Mouse (Mus musculus) liver, postnatal 0 days (tissue): Measurements from ENCODE around the gene Fbll1. TPM values are rescaled to one million over a fixed set of nuclear protein-coding genes. Genes with fewer than 3 reads are reported as not detected.

Source experiments
- ATAC-seq: fragments of 200-750 bp; cut with Nextera tagmentation; 2 replicates; pipeline ENCODE4 v1.8.0; 2017; ENCODE audit warnings: mild to moderate bottlenecking, moderate library complexity
- DNase-seq: peaks from one replicate; pipeline ENCODE4 v3.0.0-alpha.2; 2016
- H3K27ac ChIP-seq: fragments of 300-500 bp; sonication (generic); 2 replicates; pipeline ENCODE4 v1.5.1; 2014; ENCODE audit warnings: antibody characterized with exemption, moderate library complexity, mild to moderate bottlenecking, low read depth
- H3K27me3 ChIP-seq: fragments of 300-500 bp; sonication (generic); 2 replicates; pipeline ENCODE4 v1.6.1; 2014; ENCODE audit warnings: low read length, control low read depth, mixed read lengths; ENCODE audit not compliant: insufficient read depth
- H3K36me3 ChIP-seq: fragments of 300-500 bp; sonication (generic); replicated peaks from 2 replicates; pipeline ENCODE4 v1.6.1; 2014; ENCODE audit warnings: mild to moderate bottlenecking, control low read depth, low read length, moderate library complexity, mixed read lengths; ENCODE audit not compliant: insufficient read depth
- H3K4me1 ChIP-seq: fragments of 300-500 bp; sonication (generic); 2 replicates; pipeline ENCODE4 v1.6.1; 2014; ENCODE audit warnings: antibody characterized with exemption, mild to moderate bottlenecking, control low read depth; ENCODE audit not compliant: insufficient read depth
- H3K4me2 ChIP-seq: fragments of 300-500 bp; sonication (generic); 2 replicates; pipeline ENCODE4 v1.6.1; 2014; ENCODE audit warnings: low read depth, mild to moderate bottlenecking, low read length, moderate library complexity, mixed read lengths
- H3K4me3 ChIP-seq: fragments of 300-500 bp; sonication (generic); 2 replicates; pipeline ENCODE4 v1.5.1; 2014; ENCODE audit warnings: low read depth, low read length
- H3K9ac ChIP-seq: fragments of 300-500 bp; sonication (generic); replicated peaks from 2 replicates; pipeline ENCODE4 v1.6.1; 2014; ENCODE audit warnings: mild to moderate bottlenecking, moderate library complexity
- H3K9me3 ChIP-seq: fragments of 300-500 bp; sonication (generic); 2 replicates; pipeline ENCODE4 v1.6.1; 2016; ENCODE audit warnings: mild to moderate bottlenecking, control low read depth, low read length, mixed read lengths
- CTCF ChIP-seq: sonication (generic); IDR thresholded peaks from 2 replicates; pipeline ENCODE4 v1.5.1; 2016; ENCODE audit warnings: antibody characterized with exemption, low read depth
- EP300 ChIP-seq: IDR thresholded peaks from 2 replicates; pipeline ENCODE4 v1.6.1; 2016; ENCODE audit warnings: antibody characterized with exemption, low read depth, mild to moderate bottlenecking
- WGBS: fragments of 180-500 bp; shearing (Covaris S2); extraction: QIAGEN DNeasy Blood & Tissue Kit; methylation state at CpG from one replicate; pipeline ENCODE4 v1.1.7; 2014; ENCODE audit not compliant: insufficient replicate concordance; 5-methylcytosine and 5-hydroxymethylcytosine counted together
- polyA plus RNA-seq: library from polyadenylated mRNA; unstranded; fragments of >200 nt; fragmentation: Nextera tagmentation; extraction: Ambion mirVana; gene quantifications from 2 replicates; pipeline ENCODE4 v1.2.1, GENCODE M21; 2015

Gene Fbll1
- polyA plus RNA-seq, 1 experiment from 2014 or later = not detected

- WGBS = 92% methylated on average over 3 of the region's 3 CpGs
- ATAC-seq = no peak
- H3K36me3 ChIP-seq = peaks cover 27% of the 10 kb centered on the region
Observed at GRCm38 (mm10) chr11:35775606-35776005, 23.1 kb downstream of the Fbll1 start.

GRCm38 (mm10) chr11:35770741-35771504, 27.8 kb downstream of the Fbll1 start:
- ATAC-seq (no peak), DNase-seq (no peak)
- H3K9ac ChIP-seq = peak overlapping the region; percentile 86
- peak overlapping the region; percentile 71 for H3K4me3 ChIP-seq
- H3K4me2 ChIP-seq = peak overlapping the region; percentile 83
- 37% methylated on average over 9 of the region's 9 CpGs for WGBS
- H3K36me3 ChIP-seq = 0 out of 2 replicates have a peak, but pooled peaks cover 2% of the 10 kb centered on the region
- peaks cover 26% of the 10 kb centered on the region for H3K4me1 ChIP-seq
- no peaks in the 10 kb centered on the region for H3K9me3 ChIP-seq
- H3K27me3 ChIP-seq = no peaks in the 10 kb centered on the region
- TF ChIP-seq EP300 (no peak), CTCF (no peak)
- peak overlapping the region; percentile 89; the same call in 1 of the 2 replicates for H3K27ac ChIP-seq

More at GRCm38 (mm10) chr11:35775606-35776005, 23.1 kb downstream of the Fbll1 start:
- H3K9ac ChIP-seq = no peak overlapping the region
- DNase-seq = no peak
- H3K4me1 ChIP-seq = peaks cover 12% of the 10 kb centered on the region
- no peaks in the 10 kb centered on the region for H3K9me3 ChIP-seq
- H3K4me3 ChIP-seq = no peak overlapping the region
- H3K27me3 ChIP-seq = no peaks in the 10 kb centered on the region
- no peak for TF ChIP-seq CTCF
- no peak for TF ChIP-seq EP300
- H3K4me2 ChIP-seq = no peak overlapping the region
- no peak overlapping the region for H3K27ac ChIP-seq

GRCm38 (mm10) chr11:35769746-35770437, 28.8 kb downstream of the Fbll1 start:
- peak overlapping the region; percentile 71 for H3K4me3 ChIP-seq
- no peaks in the 10 kb centered on the region for H3K27me3 ChIP-seq
- no peak for DNase-seq
- TF ChIP-seq CTCF (no peak), EP300 (no peak)
- H3K9ac ChIP-seq = peak overlapping the region; percentile 86
- 0 out of 2 replicates have a peak, but pooled peaks cover 2% of the 10 kb centered on the region for H3K36me3 ChIP-seq
- H3K9me3 ChIP-seq = no peaks in the 10 kb centered on the region
- H3K27ac ChIP-seq = peak overlapping the region; percentile 89
- WGBS = under 1% methylated on average over 26 of the region's 41 CpGs
- H3K4me2 ChIP-seq = peak overlapping the region; percentile 83
- peaks cover 26% of the 10 kb centered on the region for H3K4me1 ChIP-seq
- ATAC-seq = peak; percentile 91

GRCm38 (mm10) chr11:35769188-35769745, 29.4 kb downstream of the Fbll1 start, which contains the start of gene Pank3:
Gene Pank3, plus strand, starts transcription at chr11:35769484.
- DNase-seq (peak; percentile 93), ATAC-seq (peak; percentile 98)
- under 1% methylated on average over 38 of the region's 50 CpGs for WGBS
- Histone ChIP-seq H3K9me3 (no peaks in the 10 kb centered on the region), H3K9ac (peak within 1 kb of the TSS; percentile 86), H3K36me3 (0 out of 2 replicates have a peak, but pooled peaks cover 2% of the 10 kb centered on the region), H3K4me2 (peak within 1 kb of the TSS; percentile 83), H3K4me3 (peak within 1 kb of the TSS; percentile 71), H3K4me1 (peaks cover 26% of the 10 kb centered on the region), H3K27me3 (no peaks in the 10 kb centered on the region), H3K27ac (peak within 1 kb of the TSS; percentile 89)
- TF ChIP-seq EP300 (no peak), CTCF (no peak)

- DNase-seq (no peak), ATAC-seq (no peak)
- no peaks in the 10 kb centered on the region for H3K9me3 ChIP-seq
- 75% methylated on average over 5 of the region's 5 CpGs for WGBS
- H3K4me2 ChIP-seq = no peak overlapping the region
- peaks cover 21% of the 10 kb centered on the region for H3K4me1 ChIP-seq
- no peak overlapping the region for H3K9ac ChIP-seq
- no peaks in the 10 kb centered on the region for H3K27me3 ChIP-seq
- H3K36me3 ChIP-seq = no peaks in the 10 kb centered on the region
- TF ChIP-seq EP300 = no peak
- no peak for TF ChIP-seq CTCF
- H3K4me3 ChIP-seq = no peak overlapping the region
- no peak overlapping the region for H3K27ac ChIP-seq
Observed at GRCm38 (mm10) chr11:35766845-35767244, 31.8 kb downstream of the Fbll1 start.

- no peak for TF ChIP-seq EP300
- no peak for TF ChIP-seq CTCF
- 82% methylated on average over 4 of the region's 4 CpGs for whole genome bisulfite sequencing
- Histone ChIP-seq H3K27me3 (no peaks in the 10 kb centered on the region), H3K4me1 (no peaks in the 10 kb centered on the region), H3K27ac (no peak overlapping the region), H3K4me2 (no peak overlapping the region), H3K9me3 (no peaks in the 10 kb centered on the region), H3K4me3 (no peak overlapping the region), H3K9ac (no peak overlapping the region), H3K36me3 (no peaks in the 10 kb centered on the region)
- no peak for ATAC-seq
- DNase-seq = no peak
Observed at GRCm38 (mm10) chr11:35760627-35761003, 38.1 kb downstream of the Fbll1 start.
